Mouse (Mus musculus) lung, adult 2 months (tissue): Measurements from ENCODE around the gene Cend1.

Source experiments
- CTCF ChIP-seq: fragments of 200-500 bp; IDR thresholded peaks from 2 replicates; pipeline ENCODE4 v1.5.1; 2011; ENCODE audit warnings: mild to moderate bottlenecking, low read length, control low read depth; ENCODE audit not compliant: insufficient read depth
- POLR2A ChIP-seq: fragments of 200-500 bp; IDR thresholded peaks from 2 replicates; pipeline ENCODE4 v1.6.1; 2011; ENCODE audit warnings: low read depth, mild to moderate bottlenecking, control low read depth, low read length, borderline replicate concordance; ENCODE audit errors: extremely low read depth

DNA sequence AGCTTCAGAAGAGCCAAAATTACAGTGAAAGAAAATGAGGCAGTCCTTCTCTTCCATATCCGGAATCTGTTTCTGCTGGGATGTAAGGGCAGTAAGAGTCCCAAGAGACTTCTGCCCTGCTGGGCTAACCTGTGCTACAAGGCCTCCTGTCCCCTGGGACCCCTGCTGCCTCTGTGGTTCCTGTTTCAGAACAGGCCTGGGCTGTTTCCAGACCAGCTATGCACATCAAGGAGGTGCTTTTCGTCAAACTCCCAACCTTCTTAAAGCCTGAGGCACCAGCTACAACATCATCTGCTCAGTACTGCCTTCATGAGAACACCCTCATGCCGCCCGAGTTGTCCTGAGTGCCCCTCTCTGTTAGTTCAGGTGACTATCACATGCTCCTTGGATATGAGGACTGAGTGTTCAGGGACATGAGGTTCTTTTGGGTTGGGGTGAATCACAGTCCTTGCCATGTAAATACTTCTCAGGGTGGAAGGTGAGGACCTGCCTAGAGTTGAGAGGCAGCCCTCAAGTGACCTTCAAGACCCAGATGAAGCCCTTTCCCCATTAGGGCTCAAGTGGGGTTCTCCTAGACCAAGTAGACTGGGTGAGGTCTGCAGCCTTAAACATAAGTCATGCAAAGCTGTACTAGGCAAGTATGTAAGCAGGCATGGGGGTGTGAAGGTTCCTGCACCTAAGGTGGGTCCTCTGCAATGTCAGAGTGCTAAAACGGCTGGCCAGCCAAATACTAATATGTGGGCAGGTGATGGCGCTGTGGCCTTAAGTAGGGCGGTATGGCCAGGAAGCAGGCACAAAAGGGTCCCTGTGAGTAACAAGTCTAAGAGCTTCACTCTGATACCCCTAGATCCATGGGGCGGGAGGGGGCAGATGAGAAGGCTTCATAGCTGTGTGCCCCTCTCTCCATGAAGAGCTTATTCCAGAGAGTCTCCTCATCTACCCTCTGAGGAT, 11.3 kb downstream of the Cend1 start:
- TF ChIP-seq CTCF (no peak), POLR2A (no peak)
